Mouse (Mus musculus): Measurements from ENCODE around the gene Qdpr.

Qdpr gene

DNA sequence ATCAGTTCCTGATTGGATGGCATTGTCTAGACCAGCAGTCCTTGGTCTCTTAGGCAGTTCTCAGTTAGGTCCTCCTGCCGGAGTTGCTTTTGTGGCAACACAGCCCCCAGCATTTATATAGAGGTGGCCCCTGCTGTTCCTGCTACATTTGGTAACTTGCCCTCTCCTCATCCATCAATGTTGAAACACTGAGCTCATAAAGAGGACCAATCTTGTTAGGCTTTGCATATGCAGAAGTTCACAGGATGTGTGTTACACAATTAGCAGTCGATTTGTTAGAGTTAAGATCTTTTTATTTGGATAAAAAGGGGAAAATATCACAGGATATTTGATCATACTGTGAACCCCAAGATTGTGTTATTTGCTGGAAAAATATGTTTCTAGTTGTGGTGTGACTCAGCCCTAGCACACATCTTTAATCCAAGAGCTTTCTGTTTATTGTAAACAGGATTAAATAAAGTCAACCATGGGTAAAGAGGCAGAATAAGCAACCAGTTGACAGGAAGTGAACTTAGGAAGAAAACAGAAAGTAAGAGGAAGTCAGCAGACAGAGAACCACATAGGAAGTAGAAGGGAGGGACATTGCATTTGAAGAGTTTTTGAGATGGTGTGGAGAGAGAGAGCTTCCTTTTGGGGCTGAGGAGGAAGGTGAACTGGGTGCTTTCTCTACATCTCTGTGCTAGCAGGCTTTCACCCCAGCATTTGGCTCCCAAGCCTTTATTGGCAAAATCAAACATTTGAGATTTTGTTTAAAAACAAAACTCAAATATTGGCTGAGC, 65.8 kb downstream of the Qdpr start:
- no peak for DNase-seq (ENCODE audit: low spot score in 2 of 2)

Measured in left cerebral cortex, adult 9 months (tissue).